Mouse (Mus musculus): ENCODE measurements at regions not wholly inside any gene's neighbourhood (a gene's known extent, or its start where the extent isn't known, plus 50 kb on each side); places are given as distances from the start of the nearest gene placed in this dataset.
A peak's percentile ranks its signal among the peaks of the same experiment; 100 is the strongest.

DNA sequence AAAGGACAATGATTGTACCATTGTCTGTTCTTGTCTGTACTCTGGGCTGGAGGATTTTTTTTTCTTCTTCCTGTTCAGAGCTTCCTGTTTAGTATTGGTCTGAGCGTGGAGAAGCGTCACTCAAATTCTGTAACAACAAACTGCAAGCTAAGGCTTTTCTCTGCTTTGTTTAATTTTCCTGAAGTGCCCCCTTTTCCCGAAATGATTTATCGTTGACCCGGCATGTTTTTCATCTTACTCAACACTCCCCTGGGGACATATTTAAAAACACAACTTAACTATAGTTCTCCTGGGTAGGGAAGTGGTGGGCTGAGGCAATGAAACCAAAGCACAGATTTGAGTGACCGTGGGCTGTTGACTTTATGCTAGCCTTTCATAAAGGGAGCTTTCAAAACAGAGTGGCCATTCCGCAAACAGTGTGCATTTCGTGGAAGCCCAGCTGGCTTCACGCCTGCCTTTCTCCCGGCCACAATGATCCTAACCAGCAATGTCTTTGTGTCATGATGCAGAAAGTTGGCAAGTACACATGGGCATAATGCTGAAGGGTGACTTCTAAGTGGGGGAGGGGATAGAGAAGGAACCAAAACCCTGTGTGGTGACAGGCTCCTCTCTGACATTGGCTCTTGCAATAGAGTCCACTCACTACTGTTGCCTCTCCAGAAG, 79.8 kb upstream of the Bmp2k start:
- no peaks in the 10 kb centered on the region for H3K27me3 ChIP-seq
- H3K4me1 ChIP-seq (replicated peaks) = peaks cover 95% of the 10 kb centered on the region
- no peak overlapping the region for H3K4me3 ChIP-seq (replicated peaks)
- DNase-seq = no peak
- H3K9me3 ChIP-seq (replicated peaks) = no peaks in the 10 kb centered on the region
- WGBS (ENCODE audit: insufficient replicate concordance) = 56% methylated on average over 10 of the region's 10 CpGs
- H3K27ac ChIP-seq = peak overlapping the region; percentile 94
- ATAC-seq (ENCODE audit: low read depth) = no peak
- H3K9ac ChIP-seq = peak overlapping the region; percentile 30; the same call in 1 of the 2 replicates
- H3K4me2 ChIP-seq = no peak overlapping the region
- no peaks in the 10 kb centered on the region for H3K36me3 ChIP-seq

DNA sequence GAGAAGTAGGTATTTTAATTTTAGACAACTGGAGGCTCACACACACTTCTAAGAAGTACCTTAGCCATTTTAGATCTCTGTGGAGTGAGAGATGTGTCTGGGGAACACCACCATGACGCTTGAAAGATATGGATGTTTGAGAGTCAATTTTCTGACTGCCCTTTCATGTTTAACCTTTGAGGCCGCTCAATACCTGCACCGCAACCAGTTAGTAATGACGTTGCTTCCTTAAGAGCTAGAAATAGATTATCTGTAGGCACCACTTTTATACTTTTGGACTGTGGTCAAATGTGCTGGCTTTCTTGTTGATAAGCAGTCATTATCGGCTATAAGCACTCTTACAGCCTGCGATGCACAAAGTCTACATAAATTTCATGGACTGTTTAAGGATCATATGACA, 78.3 kb upstream of the Bmp2k start:
- H3K27me3 ChIP-seq = no peaks in the 10 kb centered on the region
- peak; percentile 76 for DNase-seq
- WGBS (ENCODE audit: insufficient replicate concordance) = 9% methylated on average over 6 of the region's 6 CpGs
- H3K9ac ChIP-seq = peak overlapping the region; percentile 69
- no peaks in the 10 kb centered on the region for H3K9me3 ChIP-seq (replicated peaks)
- H3K27ac ChIP-seq = peak overlapping the region; percentile 98
- H3K4me3 ChIP-seq (replicated peaks) = peak overlapping the region; percentile 6; the same call in 1 of the 2 replicates
- no peaks in the 10 kb centered on the region for H3K36me3 ChIP-seq
- ATAC-seq (ENCODE audit: low read depth) = peak; percentile 81
- H3K4me2 ChIP-seq = peak overlapping the region; percentile 62
- peaks cover 95% of the 10 kb centered on the region for H3K4me1 ChIP-seq (replicated peaks)

DNA sequence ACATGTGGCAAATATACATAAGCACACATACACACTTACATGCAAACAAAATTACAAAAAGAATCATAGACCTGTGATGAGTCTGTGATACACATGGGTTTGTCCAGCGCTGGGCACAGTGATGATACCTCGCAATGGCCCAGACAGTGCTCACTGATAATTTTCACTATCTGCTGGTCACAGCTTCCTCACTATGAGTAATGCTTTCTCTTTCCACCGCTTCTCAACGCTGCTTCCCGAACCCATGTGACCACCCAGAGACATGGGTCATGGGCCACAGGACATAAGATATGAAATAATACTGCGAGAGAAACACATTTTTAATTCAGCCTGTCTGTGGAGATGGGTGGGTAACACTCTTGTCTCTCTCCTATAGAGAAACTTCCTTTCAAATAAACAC, 76.5 kb upstream of the Bmp2k start:
- peaks cover 87% of the 10 kb centered on the region for H3K4me1 ChIP-seq (replicated peaks)
- H3K9me3 ChIP-seq (replicated peaks) = no peaks in the 10 kb centered on the region
- ATAC-seq (ENCODE audit: low read depth) (peak; percentile 92), DNase-seq (peak; percentile 85)
- H3K27me3 ChIP-seq = no peaks in the 10 kb centered on the region
- H3K27ac ChIP-seq = peak overlapping the region; percentile 98
- peak overlapping the region; percentile 71 for H3K9ac ChIP-seq
- peak overlapping the region; percentile 62 for H3K4me2 ChIP-seq
- H3K36me3 ChIP-seq = no peaks in the 10 kb centered on the region
- H3K4me3 ChIP-seq (replicated peaks) = peak overlapping the region; percentile 33
- 14% methylated on average over 6 of the region's 6 CpGs for WGBS (ENCODE audit: insufficient replicate concordance)

DNA sequence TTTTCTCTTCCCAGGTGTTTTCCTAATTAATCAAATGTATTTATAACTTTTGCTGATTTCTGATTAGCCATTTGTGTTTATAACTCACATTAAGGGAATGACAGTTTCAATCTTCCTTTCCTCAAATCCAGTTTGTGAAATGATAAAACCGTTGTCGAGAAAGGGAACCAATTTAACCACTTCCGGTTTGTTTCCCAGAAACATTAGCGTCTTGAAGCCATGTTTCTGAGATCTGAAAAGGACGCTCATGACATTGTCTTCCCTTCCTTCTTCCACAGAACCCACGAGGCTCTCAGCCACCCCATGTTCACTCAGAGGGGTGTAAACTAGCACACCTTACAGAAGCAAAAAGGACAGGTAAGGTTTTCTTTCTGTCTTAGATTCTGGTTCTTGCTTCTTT, 76.0 kb upstream of the Bmp2k start:
- no peak overlapping the region for H3K4me3 ChIP-seq (replicated peaks)

DNA sequence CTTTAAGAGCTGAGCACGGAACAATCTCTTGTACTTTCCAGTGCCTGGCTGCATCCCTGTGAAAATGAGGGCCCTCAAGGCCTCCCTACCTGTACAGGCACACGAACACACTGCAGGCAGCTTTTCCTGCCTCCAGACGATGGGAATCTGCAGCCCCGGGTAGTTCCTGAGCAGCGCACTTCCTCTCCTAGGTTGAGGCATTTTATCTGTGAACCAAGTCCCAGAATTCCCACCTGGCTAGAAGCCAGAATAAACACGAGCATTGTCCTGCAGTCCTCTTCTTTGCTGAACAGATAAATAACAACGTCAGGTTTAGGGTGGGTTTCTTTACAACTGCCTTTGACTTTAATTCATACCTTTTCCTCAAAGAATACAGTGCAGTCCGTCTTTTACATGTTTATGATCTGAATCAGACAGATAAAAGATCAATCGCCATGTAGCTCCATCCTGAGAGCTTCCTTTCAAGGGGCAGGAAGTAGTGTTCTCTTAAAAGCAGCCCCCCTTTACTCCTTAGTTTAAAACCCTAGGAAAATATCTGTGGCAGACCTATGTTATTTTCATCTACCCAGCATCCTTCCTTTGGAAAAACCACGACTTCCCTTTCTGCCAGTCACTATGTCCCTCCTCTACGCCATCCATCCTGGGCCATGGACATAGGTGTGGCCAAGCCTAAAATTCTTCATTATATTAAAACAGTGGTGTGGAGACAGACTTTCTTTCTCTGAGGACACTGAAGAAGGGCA, 75.3 kb upstream of the Bmp2k start:
- no peaks in the 10 kb centered on the region for H3K9me3 ChIP-seq (replicated peaks)
- H3K4me1 ChIP-seq (replicated peaks) = peaks cover 78% of the 10 kb centered on the region
- ATAC-seq (ENCODE audit: low read depth) = no peak
- no peaks in the 10 kb centered on the region for H3K36me3 ChIP-seq
- H3K4me3 ChIP-seq (replicated peaks) = no peak overlapping the region
- no peaks in the 10 kb centered on the region for H3K27me3 ChIP-seq
- H3K27ac ChIP-seq = peak overlapping the region; percentile 98
- peak overlapping the region; percentile 62 for H3K4me2 ChIP-seq
- WGBS (ENCODE audit: insufficient replicate concordance) = 27% methylated on average over 11 of the region's 11 CpGs
- no peak for DNase-seq
- peak overlapping the region; percentile 71 for H3K9ac ChIP-seq

More for the DNA sequence above, 76.0 kb upstream of the Bmp2k start:
- Histone ChIP-seq H3K9me3 (replicated peaks) (no peaks in the 10 kb centered on the region), H3K27ac (peak overlapping the region; percentile 98), H3K4me2 (peak overlapping the region; percentile 62), H3K36me3 (no peaks in the 10 kb centered on the region), H3K9ac (peak overlapping the region; percentile 71), H3K4me1 (replicated peaks) (peaks cover 84% of the 10 kb centered on the region), H3K27me3 (no peaks in the 10 kb centered on the region)
- ATAC-seq (ENCODE audit: low read depth) = no peak
- 10% methylated on average over 6 of the region's 6 CpGs for WGBS (ENCODE audit: insufficient replicate concordance)
- DNase-seq = no peak

DNA sequence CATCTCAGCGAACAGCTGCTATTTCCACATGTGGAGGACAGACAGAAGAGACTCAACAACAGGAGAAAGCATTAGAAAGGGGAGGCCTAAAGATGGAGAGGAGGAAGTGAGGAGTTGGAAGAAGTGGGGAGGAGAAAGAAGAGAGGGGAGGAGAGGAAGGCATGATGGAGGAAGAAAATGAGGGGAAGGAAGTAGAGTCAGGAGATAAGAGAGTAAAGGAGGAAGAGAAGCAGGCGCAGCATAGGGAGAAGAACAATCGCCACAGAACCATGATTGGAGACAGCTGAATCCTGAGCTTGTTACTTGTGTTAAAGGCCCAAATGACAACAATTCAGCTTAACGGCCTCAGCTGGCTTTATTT, 74.8 kb upstream of the Bmp2k start:
- Histone ChIP-seq H3K4me2 (no peak overlapping the region), H3K27me3 (no peaks in the 10 kb centered on the region), H3K36me3 (no peaks in the 10 kb centered on the region), H3K9me3 (replicated peaks) (no peaks in the 10 kb centered on the region), H3K27ac (peak overlapping the region; percentile 98), H3K4me1 (replicated peaks) (peaks cover 75% of the 10 kb centered on the region), H3K9ac (peak overlapping the region; percentile 71), H3K4me3 (replicated peaks) (no peak overlapping the region)
- DNase-seq = no peak
- ATAC-seq (ENCODE audit: low read depth) = no peak
- WGBS (ENCODE audit: insufficient replicate concordance) = 40% methylated on average over 4 of the region's 4 CpGs

DNA sequence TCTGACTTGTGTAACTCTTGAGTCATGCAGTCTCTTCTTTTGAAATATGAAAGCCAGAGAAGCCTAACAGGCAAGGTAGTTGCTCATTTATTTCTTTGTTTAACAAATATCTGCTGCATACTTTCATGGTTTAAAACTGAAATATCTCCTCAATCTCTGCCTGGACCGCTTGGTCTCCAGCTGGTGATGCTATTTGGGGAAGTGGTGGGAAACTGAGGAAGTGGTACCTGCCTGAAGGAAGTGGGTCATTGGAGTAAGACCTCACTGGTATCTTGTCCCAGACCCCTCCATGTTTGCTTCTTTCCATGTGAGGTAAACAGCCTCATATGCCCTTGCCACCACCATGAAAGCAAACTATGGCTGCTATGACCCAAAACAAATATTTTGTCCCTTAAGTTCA, 74.0 kb upstream of the Bmp2k start:
- Histone ChIP-seq H3K9me3 (replicated peaks) (no peaks in the 10 kb centered on the region), H3K4me2 (no peak overlapping the region), H3K27me3 (no peaks in the 10 kb centered on the region), H3K27ac (peak overlapping the region; percentile 98), H3K4me3 (replicated peaks) (no peak overlapping the region), H3K4me1 (replicated peaks) (peaks cover 67% of the 10 kb centered on the region), H3K9ac (peak overlapping the region; percentile 71; the same call in 1 of the 2 replicates), H3K36me3 (no peaks in the 10 kb centered on the region)
- ATAC-seq (ENCODE audit: low read depth) = no peak
- no peak for DNase-seq
- WGBS (ENCODE audit: insufficient replicate concordance) = 90% methylated on average over 1 of the region's 1 CpGs

DNA sequence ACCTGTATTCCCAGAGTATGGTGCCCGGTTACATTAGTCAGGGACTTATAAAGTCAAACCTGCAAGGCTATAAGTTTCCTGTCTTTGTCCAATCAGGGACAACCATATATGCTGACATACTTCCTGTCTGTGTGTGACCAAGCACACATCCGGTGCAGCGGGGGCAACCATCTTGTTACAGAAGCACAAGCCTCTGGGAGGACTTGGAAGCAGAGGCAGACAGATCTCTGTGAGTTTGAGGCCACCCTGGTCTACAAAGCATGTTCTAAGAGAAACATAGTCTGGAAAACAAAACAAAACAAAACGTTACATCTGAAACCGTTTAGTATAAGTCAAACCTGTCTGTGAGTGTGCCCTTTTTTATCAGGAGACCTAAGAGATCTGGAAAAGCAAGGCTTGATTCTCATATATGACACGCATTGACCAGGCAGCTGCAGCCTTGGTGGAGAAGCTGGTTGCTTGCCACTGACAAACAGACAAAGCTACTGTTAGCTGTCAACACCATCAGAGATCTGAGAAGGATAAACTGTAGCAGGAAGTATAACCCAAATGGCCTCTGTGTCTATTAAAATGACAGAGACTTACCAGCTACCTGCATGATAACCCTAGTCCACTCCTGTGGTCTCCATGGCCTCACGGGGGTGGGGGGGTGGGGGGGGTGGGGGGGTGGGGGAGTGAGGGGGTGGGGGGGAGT, 72.6 kb upstream of the Bmp2k start:
- Histone ChIP-seq H3K9me3 (replicated peaks) (no peaks in the 10 kb centered on the region), H3K4me2 (no peak overlapping the region), H3K9ac (peak overlapping the region; percentile 20; the same call in 1 of the 2 replicates), H3K4me1 (replicated peaks) (peaks cover 57% of the 10 kb centered on the region), H3K27ac (peak overlapping the region; percentile 98), H3K27me3 (no peaks in the 10 kb centered on the region), H3K4me3 (replicated peaks) (no peak overlapping the region), H3K36me3 (no peaks in the 10 kb centered on the region)
- DNase-seq (no peak), ATAC-seq (ENCODE audit: low read depth) (no peak)
- 48% methylated on average over 7 of the region's 7 CpGs for WGBS (ENCODE audit: insufficient replicate concordance)

DNA sequence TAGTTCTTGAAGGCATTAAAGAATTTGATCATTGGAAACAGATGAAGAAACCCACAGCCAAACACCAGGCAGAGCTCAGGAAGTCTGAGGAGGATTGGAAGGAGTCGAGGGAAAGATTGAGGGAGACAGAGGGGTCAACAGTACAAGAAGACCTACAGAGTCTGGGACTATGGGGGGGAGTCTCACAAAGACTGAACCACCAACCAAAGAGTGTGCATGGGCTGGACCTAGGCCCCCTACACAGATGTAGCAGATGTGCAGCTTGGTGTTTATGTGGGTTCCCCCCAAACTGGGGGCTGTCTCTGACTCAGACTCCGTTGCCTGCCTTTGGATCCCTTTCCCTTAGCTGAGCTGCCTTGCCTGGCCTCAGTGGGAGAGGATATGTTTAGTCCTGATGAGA, 71.5 kb upstream of the Bmp2k start:
- Histone ChIP-seq H3K9me3 (replicated peaks) (no peaks in the 10 kb centered on the region), H3K36me3 (no peaks in the 10 kb centered on the region), H3K4me1 (replicated peaks) (peaks cover 46% of the 10 kb centered on the region), H3K4me3 (replicated peaks) (no peak overlapping the region), H3K27ac (peak overlapping the region; percentile 6), H3K27me3 (no peaks in the 10 kb centered on the region), H3K9ac (no peak overlapping the region), H3K4me2 (no peak overlapping the region)
- ATAC-seq (ENCODE audit: low read depth) (no peak), DNase-seq (no peak)
- WGBS (ENCODE audit: insufficient replicate concordance) = 84% methylated on average over 2 of the region's 2 CpGs

DNA sequence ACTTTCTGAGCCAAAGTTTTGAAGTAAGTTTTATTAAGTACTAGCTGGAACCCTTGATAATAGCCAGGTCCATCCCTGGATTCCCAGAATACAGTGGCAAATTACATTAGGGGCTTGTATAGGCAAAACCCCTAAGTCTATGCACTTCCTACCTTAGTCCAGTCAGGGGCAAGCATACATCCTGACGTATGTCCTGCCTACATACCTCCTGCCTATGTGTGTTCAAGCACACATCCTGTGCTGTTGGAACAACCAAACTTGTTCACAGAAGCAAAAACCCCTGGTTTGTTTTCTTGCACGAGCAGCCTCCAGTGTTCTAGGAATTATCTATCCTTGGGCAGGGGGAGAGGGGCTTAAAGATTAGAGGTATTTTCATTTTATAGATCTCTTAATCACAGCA, 66.4 kb upstream of the Bmp2k start:
- Histone ChIP-seq H3K4me3 (replicated peaks) (no peak overlapping the region), H3K27ac (peak overlapping the region; percentile 14; the same call in 1 of the 2 replicates), H3K9me3 (replicated peaks) (no peaks in the 10 kb centered on the region), H3K4me2 (no peak overlapping the region), H3K36me3 (no peaks in the 10 kb centered on the region), H3K27me3 (no peaks in the 10 kb centered on the region), H3K9ac (no peak overlapping the region), H3K4me1 (replicated peaks) (peaks cover 24% of the 10 kb centered on the region)
- DNase-seq = no peak
- no peak for ATAC-seq (ENCODE audit: low read depth)
- 45% methylated on average over 2 of the region's 2 CpGs for WGBS (ENCODE audit: insufficient replicate concordance)

DNA sequence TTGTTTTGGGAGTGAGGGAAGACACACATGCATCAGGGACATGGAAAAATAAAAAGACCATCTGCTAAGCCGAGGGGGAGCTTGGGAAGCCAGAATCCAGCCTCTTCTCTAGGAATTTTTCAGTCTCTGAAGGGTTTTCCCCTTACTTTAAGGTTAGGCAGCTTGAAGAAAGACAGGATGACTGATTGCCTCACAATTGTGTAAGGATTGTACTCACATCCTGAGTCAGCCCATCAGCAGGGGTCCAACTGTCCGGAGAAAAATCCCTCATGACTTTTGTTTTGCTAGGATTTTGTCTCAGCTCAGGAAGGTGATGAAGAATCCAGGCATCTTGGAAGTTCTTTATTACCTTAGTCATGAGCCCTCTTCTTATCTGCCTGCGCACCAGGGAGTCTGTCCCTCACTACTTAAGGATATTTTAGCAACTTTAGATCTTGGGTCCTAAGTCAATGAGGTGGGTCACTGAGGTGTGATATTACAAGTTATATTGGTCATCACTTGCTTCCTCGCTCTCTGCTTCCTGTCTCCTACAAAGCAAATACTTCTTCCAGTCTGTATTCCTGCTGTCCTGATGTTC, 65.8 kb upstream of the Bmp2k start:
- Histone ChIP-seq H3K9me3 (replicated peaks) (no peaks in the 10 kb centered on the region), H3K4me2 (no peak overlapping the region), H3K9ac (peak overlapping the region; percentile 7; the same call in 1 of the 2 replicates), H3K4me3 (replicated peaks) (no peak overlapping the region), H3K27me3 (no peaks in the 10 kb centered on the region), H3K4me1 (replicated peaks) (peaks cover 22% of the 10 kb centered on the region), H3K36me3 (no peaks in the 10 kb centered on the region), H3K27ac (peak overlapping the region; percentile 14; the same call in 1 of the 2 replicates)
- no peak for DNase-seq
- peak; percentile 55 for ATAC-seq (ENCODE audit: low read depth)
- WGBS (ENCODE audit: insufficient replicate concordance) = 50% methylated on average over 4 of the region's 4 CpGs
